Mouse (Mus musculus): ENCODE measurements around the gene Kcmf1. TPM values are rescaled to one million over a fixed set of nuclear protein-coding genes. Genes with fewer than 3 reads are reported as not detected.
A peak's percentile ranks its signal among the peaks of the same experiment; 100 is the strongest.

Gene Kcmf1
- total and polyA plus RNA-seq, 2 experiments from 2014 or later, result 51.0 to 76.9 TPM

DNA sequence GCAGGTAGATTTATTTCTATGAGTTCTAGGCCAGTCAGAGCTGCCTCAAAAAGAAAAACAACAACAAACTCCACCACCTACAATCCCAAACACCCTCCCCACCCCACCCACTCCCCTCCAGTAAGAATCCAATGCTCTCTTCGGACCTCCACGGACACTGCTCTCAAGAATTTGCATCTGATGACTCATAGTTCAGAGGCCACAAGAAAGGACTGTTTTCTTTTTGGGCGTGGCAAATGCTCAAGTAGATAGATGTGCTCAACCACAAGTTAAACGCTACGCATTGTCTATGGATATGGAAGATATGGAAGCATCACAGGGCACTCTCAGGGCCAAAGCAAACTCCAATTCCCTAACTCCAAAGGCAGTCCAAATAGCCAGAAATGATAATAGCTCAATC lies 45.5 kb downstream of the Kcmf1 start:
- no peak for TF ChIP-seq CTCF (IDR thresholded peaks at IDR 0.05; ENCODE audit: low read depth)
- no peaks in the 10 kb centered on the region for H3K4me1 ChIP-seq (ENCODE audit: insufficient read depth, low read length)
- no peak overlapping the region for H3K4me2 ChIP-seq (ENCODE audit: low read depth, low read length)
- DNase-seq (ENCODE audit: low spot score) (no peak), ATAC-seq (no peak)
- H3K9ac ChIP-seq (replicated peaks; ENCODE audit: low read length), result no peak overlapping the region
- H3K36me3 ChIP-seq (ENCODE audit: insufficient read depth, low read length), result peaks cover 22% of the 10 kb centered on the region
- H3K4me3 ChIP-seq (ENCODE audit: low read length), result no peak overlapping the region
- 92% methylated on average over 5 of the region's 5 CpGs for WGBS
- no peaks in the 10 kb centered on the region for H3K9me3 ChIP-seq (ENCODE audit: low read length)
- no peaks in the 10 kb centered on the region for H3K27me3 ChIP-seq (ENCODE audit: insufficient read depth, low read length)
- no peak overlapping the region for H3K27ac ChIP-seq

DNA sequence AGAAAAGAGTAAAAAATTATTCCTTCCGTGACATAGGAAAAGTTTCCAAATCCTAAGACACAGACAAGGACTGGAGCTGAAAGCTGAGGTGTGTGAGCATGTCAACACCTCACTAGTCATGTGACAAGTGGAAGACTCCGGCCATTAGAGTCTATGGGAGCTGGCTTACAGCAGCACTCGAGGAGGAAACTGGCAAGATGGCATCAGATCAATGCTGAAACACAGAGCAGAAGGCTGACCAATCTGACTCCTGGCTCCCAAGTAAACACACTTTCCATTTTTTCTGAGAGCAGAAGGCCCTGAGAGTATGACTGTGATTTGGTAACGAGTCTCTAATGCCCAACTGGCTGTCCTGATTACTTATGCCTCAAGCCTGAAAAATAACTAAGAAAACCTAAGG lies 47.6 kb downstream of the Kcmf1 start:
- DNase-seq (ENCODE audit: low spot score) (no peak), ATAC-seq (no peak)
- TF ChIP-seq CTCF (IDR thresholded peaks at IDR 0.05; ENCODE audit: low read depth), result no peak
- H3K9me3 ChIP-seq (ENCODE audit: low read length), result no peaks in the 10 kb centered on the region
- H3K36me3 ChIP-seq (ENCODE audit: insufficient read depth, low read length), result peaks cover 35% of the 10 kb centered on the region
- no peak overlapping the region for H3K27ac ChIP-seq
- H3K27me3 ChIP-seq (ENCODE audit: insufficient read depth, low read length), result no peaks in the 10 kb centered on the region
- H3K4me2 ChIP-seq (ENCODE audit: low read depth, low read length), result no peak overlapping the region
- H3K4me3 ChIP-seq (ENCODE audit: low read length), result no peak overlapping the region
- H3K9ac ChIP-seq (replicated peaks; ENCODE audit: low read length), result no peak overlapping the region
- WGBS, result 78% methylated on average over 4 of the region's 4 CpGs
- H3K4me1 ChIP-seq (ENCODE audit: insufficient read depth, low read length), result no peaks in the 10 kb centered on the region

DNA sequence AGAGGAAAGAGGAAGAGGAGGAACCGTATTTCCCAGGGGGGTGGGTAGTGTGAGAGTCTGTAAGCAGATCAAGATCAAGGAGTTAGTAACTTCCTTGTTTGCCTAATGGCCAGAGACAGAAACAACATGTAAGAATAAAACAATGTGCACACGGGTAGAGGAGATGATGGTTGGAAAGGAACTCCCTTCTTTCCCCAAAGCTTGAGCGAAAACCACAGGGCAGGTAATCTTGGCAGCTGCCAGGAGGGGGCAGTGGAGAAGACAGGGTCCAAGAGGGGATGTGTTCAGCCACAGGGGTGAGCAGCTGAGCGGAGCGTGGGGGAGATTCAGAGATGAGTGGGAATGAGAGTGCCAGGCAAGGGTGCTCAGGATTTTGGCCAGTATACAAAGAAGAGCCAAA lies 48.1 kb downstream of the Kcmf1 start:
- WGBS, result 71% methylated on average over 5 of the region's 5 CpGs

DNA sequence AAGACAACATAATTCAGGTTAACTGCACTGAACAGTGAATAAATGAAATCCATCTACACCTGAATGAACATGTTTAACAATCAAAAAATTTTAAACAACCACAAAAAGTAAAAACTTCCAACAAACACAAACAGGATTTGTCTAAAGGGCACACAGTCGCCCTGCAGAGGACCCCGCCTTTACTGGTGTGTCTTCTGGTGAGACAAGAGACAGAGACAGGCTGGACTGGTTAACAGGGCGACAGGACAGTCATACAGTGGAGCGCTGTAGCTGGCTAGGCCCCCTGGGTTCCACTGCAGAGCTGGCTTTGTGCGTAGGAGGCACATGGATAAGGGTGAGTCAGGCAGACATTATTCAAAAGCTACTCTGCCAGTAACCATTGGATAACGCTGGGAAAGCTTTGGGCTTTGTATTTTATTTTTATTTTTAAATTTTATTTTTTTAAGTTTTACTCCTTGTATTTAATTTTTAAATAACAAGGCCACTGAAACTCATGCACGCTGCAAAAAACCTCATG lies 57.7 kb downstream of the Kcmf1 start:
- TF ChIP-seq CTCF (IDR thresholded peaks at IDR 0.05; ENCODE audit: low read depth), result no peak
- no peak overlapping the region for H3K9ac ChIP-seq (replicated peaks; ENCODE audit: low read length)
- no peak for ATAC-seq
- H3K9me3 ChIP-seq (ENCODE audit: low read length), result no peaks in the 10 kb centered on the region
- no peak overlapping the region for H3K4me3 ChIP-seq (ENCODE audit: low read length)
- DNase-seq (ENCODE audit: low spot score), result no peak
- peaks cover 30% of the 10 kb centered on the region for H3K36me3 ChIP-seq (ENCODE audit: insufficient read depth, low read length)
- 89% methylated on average over 7 of the region's 7 CpGs for WGBS
- no peaks in the 10 kb centered on the region for H3K4me1 ChIP-seq (ENCODE audit: insufficient read depth, low read length)
- no peaks in the 10 kb centered on the region for H3K27me3 ChIP-seq (ENCODE audit: insufficient read depth, low read length)
- H3K27ac ChIP-seq, result no peak overlapping the region
- no peak overlapping the region for H3K4me2 ChIP-seq (ENCODE audit: low read depth, low read length)

More for the DNA sequence above, 48.1 kb downstream of the Kcmf1 start:
- DNase-seq (ENCODE audit: low spot score), result peak; percentile 12
- H3K9ac ChIP-seq (replicated peaks; ENCODE audit: low read length), result no peak overlapping the region
- H3K4me1 ChIP-seq (ENCODE audit: insufficient read depth, low read length), result no peaks in the 10 kb centered on the region
- ATAC-seq, result no peak
- H3K9me3 ChIP-seq (ENCODE audit: low read length), result no peaks in the 10 kb centered on the region
- H3K4me3 ChIP-seq (ENCODE audit: low read length), result no peak overlapping the region
- no peaks in the 10 kb centered on the region for H3K27me3 ChIP-seq (ENCODE audit: insufficient read depth, low read length)
- no peak overlapping the region for H3K27ac ChIP-seq
- peak; percentile 67 for TF ChIP-seq CTCF (IDR thresholded peaks at IDR 0.05; ENCODE audit: low read depth)
- no peak overlapping the region for H3K4me2 ChIP-seq (ENCODE audit: low read depth, low read length)
- H3K36me3 ChIP-seq (ENCODE audit: insufficient read depth, low read length), result peaks cover 38% of the 10 kb centered on the region

DNA sequence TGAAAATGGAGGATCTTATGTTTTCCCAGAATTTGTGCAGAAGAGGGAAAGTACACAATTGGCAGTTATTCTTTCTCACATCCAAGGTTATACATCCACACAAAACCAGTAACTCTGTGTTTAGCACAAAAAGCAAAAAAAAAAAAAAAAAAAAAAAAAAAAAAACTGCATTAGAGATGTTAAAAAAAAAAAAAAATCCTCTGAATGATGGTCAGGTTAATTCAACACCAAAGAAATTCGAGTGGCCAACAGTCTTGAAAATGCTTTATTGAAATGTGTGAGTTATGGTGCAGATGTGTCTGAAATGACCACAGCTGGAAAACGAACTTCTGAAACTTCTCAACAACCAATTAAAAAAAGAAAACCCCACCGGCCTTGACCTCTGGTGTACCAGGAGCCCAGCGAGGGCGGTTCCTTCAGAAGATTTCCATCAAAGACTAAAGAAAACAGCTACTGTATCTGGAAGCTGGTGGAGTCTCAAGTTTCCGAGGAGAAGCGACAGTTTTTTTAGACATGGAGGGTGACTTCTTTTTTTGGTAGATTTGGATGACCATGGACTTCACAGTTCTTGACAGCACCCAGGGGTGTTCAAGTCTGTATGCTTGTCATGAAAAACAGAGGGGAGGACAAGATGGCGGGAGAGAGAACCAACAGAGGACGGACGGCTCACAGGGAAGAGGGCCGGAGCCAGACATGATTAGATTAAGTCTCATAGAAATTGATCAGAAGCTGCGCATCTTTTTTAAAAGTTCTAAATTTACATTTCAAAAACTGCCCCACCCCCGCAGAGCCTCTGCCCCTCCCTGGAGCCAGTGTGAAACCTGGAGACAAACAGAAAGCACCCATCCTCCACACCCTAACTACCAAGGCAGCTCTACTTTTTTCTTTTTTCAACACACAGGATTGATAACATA lies 58.7 kb downstream of the Kcmf1 start:
- no peak for TF ChIP-seq CTCF (IDR thresholded peaks at IDR 0.05; ENCODE audit: low read depth)
- no peak for ATAC-seq
- Histone ChIP-seq H3K9me3 (ENCODE audit: low read length) (no peaks in the 10 kb centered on the region), H3K4me1 (ENCODE audit: insufficient read depth, low read length) (no peaks in the 10 kb centered on the region), H3K27me3 (ENCODE audit: insufficient read depth, low read length) (no peaks in the 10 kb centered on the region), H3K36me3 (ENCODE audit: insufficient read depth, low read length) (peaks cover 21% of the 10 kb centered on the region), H3K4me3 (ENCODE audit: low read length) (no peak overlapping the region), H3K9ac (replicated peaks; ENCODE audit: low read length) (no peak overlapping the region), H3K27ac (no peak overlapping the region), H3K4me2 (ENCODE audit: low read depth, low read length) (no peak overlapping the region)
- 92% methylated on average over 13 of the region's 13 CpGs for WGBS
- DNase-seq (ENCODE audit: low spot score), result no peak

DNA sequence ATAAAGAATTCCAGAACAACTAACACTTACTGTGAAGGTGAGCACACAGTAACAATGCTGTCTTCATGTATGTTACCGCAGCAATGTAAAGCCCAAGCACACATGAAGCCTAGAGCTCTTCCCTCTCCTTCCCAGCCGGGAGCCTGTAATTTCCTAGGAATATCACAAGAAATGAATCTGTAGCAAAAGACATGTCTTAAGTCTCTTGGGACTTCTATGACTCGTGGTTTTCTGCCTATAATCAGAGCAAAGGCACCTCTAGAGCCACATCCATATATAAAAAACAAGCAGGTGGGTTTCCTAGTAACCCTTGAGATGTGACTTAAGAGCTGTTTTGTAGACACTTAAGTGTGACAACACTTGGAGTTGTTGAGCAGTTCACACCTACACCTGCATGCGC lies 62.0 kb downstream of the Kcmf1 start:
- no peaks in the 10 kb centered on the region for H3K27me3 ChIP-seq (ENCODE audit: insufficient read depth, low read length)
- no peak for DNase-seq (ENCODE audit: low spot score)
- no peak overlapping the region for H3K27ac ChIP-seq
- H3K4me2 ChIP-seq (ENCODE audit: low read depth, low read length), result no peak overlapping the region
- WGBS, result 86% methylated on average over 4 of the region's 4 CpGs
- H3K9me3 ChIP-seq (ENCODE audit: low read length), result no peaks in the 10 kb centered on the region
- H3K36me3 ChIP-seq (ENCODE audit: insufficient read depth, low read length), result peaks cover 6% of the 10 kb centered on the region; the same call in 1 of the 2 replicates
- no peak overlapping the region for H3K9ac ChIP-seq (replicated peaks; ENCODE audit: low read length)
- H3K4me1 ChIP-seq (ENCODE audit: insufficient read depth, low read length), result no peaks in the 10 kb centered on the region
- no peak for TF ChIP-seq CTCF (IDR thresholded peaks at IDR 0.05; ENCODE audit: low read depth)
- H3K4me3 ChIP-seq (ENCODE audit: low read length), result no peak overlapping the region
- ATAC-seq, result no peak

DNA sequence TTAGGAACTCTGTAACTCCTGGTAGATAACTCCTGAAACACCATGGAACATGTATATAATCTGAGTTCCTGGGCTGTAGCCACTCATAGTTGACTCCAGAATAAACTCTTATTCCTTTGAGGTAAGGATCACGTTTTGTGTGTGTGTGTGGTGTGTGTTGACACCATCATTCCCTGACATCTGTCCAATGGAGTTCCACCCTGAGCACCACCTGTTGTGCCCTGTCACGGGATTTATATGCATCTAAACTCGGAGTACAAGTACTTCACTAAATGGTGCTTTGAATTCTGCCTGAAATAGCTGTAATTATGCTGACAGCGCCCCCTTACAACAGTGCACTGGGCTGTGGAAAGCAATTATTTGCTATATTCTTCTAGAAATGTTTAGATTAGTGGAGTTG lies 65.3 kb downstream of the Kcmf1 start:
- no peak overlapping the region for H3K4me3 ChIP-seq (ENCODE audit: low read length)
- H3K4me1 ChIP-seq (ENCODE audit: insufficient read depth, low read length), result no peaks in the 10 kb centered on the region
- TF ChIP-seq CTCF (IDR thresholded peaks at IDR 0.05; ENCODE audit: low read depth), result no peak
- no peak overlapping the region for H3K4me2 ChIP-seq (ENCODE audit: low read depth, low read length)
- H3K27ac ChIP-seq, result no peak overlapping the region
- no peak for DNase-seq (ENCODE audit: low spot score)
- no peak for ATAC-seq
- H3K9me3 ChIP-seq (ENCODE audit: low read length), result no peaks in the 10 kb centered on the region
- no peak overlapping the region for H3K9ac ChIP-seq (replicated peaks; ENCODE audit: low read length)
- H3K36me3 ChIP-seq (ENCODE audit: insufficient read depth, low read length), result no peaks in the 10 kb centered on the region
- 50% methylated on average over 4 of the region's 4 CpGs for WGBS
- no peaks in the 10 kb centered on the region for H3K27me3 ChIP-seq (ENCODE audit: insufficient read depth, low read length)
